Mouse (Mus musculus) olfactory bulb, adult 2 months (tissue): ENCODE results near the gene Rln3.

Source experiments
- CTCF ChIP-seq: fragments of 200-500 bp; IDR thresholded peaks from 2 replicates; pipeline ENCODE4 v1.5.1; 2012; ENCODE audit warnings: low read depth, mild to moderate bottlenecking, low read length, moderate library complexity; ENCODE audit not compliant: insufficient read depth
- POLR2A ChIP-seq: fragments of 200-500 bp; IDR thresholded peaks from 2 replicates; pipeline ENCODE4 v1.6.1; 2012; ENCODE audit warnings: mild to moderate bottlenecking, low read depth, low read length, moderate library complexity; ENCODE audit not compliant: insufficient read depth

GRCm38 (mm10) chr8:83999057-83999705, 45.6 kb downstream of the Rln3 start:
- TF ChIP-seq CTCF (no peak), POLR2A (no peak)
